Mouse (Mus musculus) activated CD4-positive, CD25-positive, alpha-beta regulatory T cell, adult 9 weeks (primary cell): ENCODE results near the gene Rnf44. TPM values are rescaled to one million over a fixed set of nuclear protein-coding genes. Genes with fewer than 3 reads are reported as not detected.

Experiments used
- polyA plus RNA-seq: library from polyadenylated mRNA; unstranded; fragments of 100-300 nt; shearing (Covaris generic); gene quantifications from one replicate; pipeline ENCODE4 v1.2.1, GENCODE M21; 2017

Rnf44 gene
- polyA plus RNA-seq = 54.9 TPM

DNA sequence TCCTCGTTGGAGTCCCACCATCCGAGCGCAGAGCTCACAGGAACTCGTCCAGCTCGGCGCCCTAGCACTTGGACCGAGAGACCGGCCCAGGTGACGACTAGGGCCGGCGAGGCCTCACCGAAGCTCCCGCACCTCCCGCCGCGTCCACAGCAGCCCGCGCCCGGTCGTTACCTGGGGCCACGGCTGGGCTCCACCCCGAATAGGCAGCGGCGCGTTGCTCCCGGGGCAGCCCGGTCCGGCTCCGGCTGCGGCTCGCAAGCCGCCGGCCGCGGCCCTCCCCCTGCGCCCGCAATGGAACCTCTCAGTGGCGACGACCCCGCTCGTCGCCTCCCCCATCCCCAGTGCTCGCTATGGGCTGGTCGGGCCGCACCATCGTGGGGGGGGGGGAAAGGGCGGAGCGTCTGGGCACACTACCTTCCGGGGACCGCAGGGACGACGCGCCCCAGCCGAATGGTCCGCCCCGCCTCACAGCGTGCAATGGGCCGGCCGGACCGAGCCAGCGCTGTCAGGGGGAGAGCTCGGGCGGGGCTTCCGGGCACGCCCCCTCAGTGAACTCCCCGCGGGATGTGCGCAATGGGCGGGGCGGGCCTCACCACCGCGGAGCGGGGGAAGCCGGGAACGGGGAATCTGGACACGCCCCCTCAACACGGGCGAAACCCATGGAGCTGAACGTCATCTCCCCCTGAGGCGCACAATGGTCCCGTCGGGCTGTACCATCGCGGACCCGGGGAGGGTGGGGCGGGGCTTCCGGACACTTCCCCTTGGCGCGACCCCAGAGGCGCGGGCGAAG, at the start of gene Rnf44:
Rnf44 (minus strand) TSS at position 350 of the 790 bp plus-strand sequence.

DNA sequence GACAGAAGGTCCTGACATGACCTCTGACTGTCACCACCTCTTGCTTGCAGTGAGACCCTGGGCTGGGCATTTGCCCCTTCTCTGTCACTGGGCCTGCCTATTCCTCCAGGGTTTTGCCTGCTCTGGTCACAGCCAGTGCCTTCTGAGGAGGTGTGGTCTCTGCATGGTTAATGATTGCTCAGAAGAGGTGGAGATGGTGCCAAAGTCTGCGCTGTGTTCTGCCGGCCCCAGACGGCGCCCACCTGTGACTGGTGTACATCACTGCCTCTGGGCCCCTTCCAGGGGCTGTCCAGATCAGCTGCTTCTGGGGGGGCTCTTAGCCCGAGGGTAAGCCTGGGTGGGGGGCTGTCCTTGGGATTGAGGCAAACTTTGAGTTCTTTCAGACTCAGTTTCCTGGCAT, 7.5 kb upstream of the Rnf44 start, which contains the start of gene Cdhr2:
Cdhr2 (plus strand) TSS at position 219 of the 400 bp plus-strand sequence.

Other genes with a start within 250 kb of the Rnf44 start
- 34.3 TPM for gene Thoc3, start 225.1 kb downstream of the Rnf44 start, polyA plus RNA-seq
- gene Simc1, start 190.1 kb downstream of the Rnf44 start, polyA plus RNA-seq = 12.5 TPM
- gene 4833439L19Rik, start 128.5 kb downstream of the Rnf44 start, polyA plus RNA-seq = 87.5 TPM
- 12.0 TPM for gene Arl10, start 118.9 kb downstream of the Rnf44 start, polyA plus RNA-seq
- 53.7 TPM for gene Nop16, start 103.8 kb downstream of the Rnf44 start, polyA plus RNA-seq
- gene Higd2a, start 103.7 kb downstream of the Rnf44 start, polyA plus RNA-seq = 190 TPM
- gene Cltb, start 82.6 kb downstream of the Rnf44 start, polyA plus RNA-seq = 35.1 TPM
- gene Faf2, start 72.1 kb downstream of the Rnf44 start, polyA plus RNA-seq = 105 TPM
- not detected for gene Cdhr2, start 7.6 kb upstream of the Rnf44 start, polyA plus RNA-seq
- not detected for gene Gprin1, start 56.0 kb upstream of the Rnf44 start, polyA plus RNA-seq
- 0.40 TPM for gene Sncb, start 72.7 kb upstream of the Rnf44 start, polyA plus RNA-seq
- not detected for gene Eif4e1b, start 90.1 kb upstream of the Rnf44 start, polyA plus RNA-seq
- gene Tspan17, start 95.5 kb upstream of the Rnf44 start, polyA plus RNA-seq = 6.8 TPM